14 mouse cellular contexts compared by ENCODE assay signal in the genomic region with DNA sequence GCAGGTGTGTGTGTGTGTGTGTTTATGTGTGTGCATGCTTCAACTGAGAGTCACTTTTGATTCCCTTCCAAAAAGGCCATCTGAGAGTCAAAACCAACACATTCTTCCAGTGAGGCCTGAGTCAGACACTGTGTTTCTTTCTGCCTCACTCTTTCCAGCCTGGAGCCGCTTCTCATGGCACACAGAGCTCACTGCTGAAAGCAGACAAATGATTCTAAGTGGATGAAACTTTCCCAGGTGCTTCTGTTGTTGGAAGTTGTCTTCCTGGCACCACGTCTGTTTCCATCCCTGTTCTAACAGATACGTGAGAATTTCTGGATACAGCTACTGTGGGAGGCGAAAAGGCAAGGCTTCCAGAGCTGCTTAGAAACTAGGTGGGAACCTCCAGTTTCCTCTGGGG.
"Had no signal": no experiment of that assay in that cellular context is flagged by ENCODE, and none has a peak within 500 bp of the region (broad histone marks: within the 10 kb centered on the region; RNA-seq: fewer than 3 reads in every experiment).

No protein-coding gene starts in this region.

- DNase-seq: gastrocnemius, postnatal 14 days; gastrocnemius, postnatal 36 days; heart, adult 18-20 months; heart, postnatal 14 days; heart, postnatal 36 days; kidney, adult 18-20 months; kidney, adult 8-10 months; kidney, postnatal 10 days; kidney, postnatal 25 days; kidney, postnatal 4 days; liver; liver, embryonic 13.5 days had no signal

- ATAC-seq: hindbrain, postnatal 0 days; intestine, postnatal 0 days had no signal
